Mouse (Mus musculus) thymus, postnatal 4 days (tissue): Measurements from ENCODE around the gene Klhl26.

Source experiments
- DNase-seq: peaks from one replicate; pipeline ENCODE4 v3.0.0; 2021

The Klhl26 gene

DNA sequence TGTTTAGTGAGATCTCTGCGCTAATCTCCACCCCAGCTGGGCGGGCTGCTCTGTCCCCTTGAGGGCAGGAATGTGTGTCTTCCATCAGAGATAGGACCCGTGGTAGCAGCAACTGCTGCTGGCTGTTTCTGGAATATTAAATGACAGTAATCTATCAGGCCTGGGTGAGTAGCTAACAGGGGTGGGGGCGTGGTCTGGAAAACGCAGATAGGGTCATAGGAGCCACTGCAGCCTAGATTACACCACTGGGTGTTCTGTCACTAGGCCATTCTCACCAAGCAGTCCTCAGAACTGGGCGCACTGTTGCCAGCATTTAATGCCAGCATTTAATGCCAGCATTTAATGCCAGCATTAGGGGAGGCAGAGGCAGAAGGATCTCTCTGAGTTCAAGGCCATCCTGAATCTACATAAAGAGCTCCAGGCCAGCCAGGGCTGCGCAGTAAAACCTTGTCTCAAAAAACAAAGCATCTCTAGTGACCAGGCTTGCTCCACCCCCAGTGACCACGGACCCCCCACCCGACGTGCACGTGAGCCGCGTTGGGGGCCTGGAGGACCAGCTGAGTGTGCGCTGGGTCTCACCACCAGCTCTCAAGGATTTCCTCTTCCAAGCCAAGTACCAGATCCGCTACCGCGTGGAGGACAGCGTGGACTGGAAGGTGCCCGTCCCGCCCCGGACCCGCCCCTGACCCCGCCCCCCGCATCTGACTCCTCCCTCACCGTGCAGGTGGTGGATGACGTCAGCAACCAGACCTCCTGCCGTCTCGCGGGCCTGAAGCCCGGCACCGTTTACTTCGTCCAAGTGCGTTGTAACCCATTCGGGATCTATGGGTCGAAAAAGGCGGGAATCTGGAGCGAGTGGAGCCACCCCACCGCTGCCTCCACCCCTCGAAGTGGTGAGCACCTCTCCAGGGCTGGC is 23.9 kb upstream of the Klhl26 start:
- DNase-seq, result peak; percentile 68

DNA sequence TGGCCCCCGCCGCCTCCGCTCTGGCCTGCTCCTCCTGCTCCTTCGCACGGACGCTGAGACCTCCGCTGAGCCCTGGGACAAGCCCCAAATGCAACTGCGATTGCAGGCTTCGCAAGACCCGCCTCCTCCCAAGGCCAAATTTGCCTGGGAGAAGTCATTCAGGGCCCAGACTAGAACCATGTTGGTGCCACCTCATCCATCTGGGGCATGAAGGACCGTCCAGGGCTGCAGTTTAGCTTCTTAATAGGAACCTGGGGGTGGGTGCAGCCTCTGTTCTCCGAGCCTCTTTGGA is 18.9 kb upstream of the Klhl26 start:
- no peak for DNase-seq

DNA sequence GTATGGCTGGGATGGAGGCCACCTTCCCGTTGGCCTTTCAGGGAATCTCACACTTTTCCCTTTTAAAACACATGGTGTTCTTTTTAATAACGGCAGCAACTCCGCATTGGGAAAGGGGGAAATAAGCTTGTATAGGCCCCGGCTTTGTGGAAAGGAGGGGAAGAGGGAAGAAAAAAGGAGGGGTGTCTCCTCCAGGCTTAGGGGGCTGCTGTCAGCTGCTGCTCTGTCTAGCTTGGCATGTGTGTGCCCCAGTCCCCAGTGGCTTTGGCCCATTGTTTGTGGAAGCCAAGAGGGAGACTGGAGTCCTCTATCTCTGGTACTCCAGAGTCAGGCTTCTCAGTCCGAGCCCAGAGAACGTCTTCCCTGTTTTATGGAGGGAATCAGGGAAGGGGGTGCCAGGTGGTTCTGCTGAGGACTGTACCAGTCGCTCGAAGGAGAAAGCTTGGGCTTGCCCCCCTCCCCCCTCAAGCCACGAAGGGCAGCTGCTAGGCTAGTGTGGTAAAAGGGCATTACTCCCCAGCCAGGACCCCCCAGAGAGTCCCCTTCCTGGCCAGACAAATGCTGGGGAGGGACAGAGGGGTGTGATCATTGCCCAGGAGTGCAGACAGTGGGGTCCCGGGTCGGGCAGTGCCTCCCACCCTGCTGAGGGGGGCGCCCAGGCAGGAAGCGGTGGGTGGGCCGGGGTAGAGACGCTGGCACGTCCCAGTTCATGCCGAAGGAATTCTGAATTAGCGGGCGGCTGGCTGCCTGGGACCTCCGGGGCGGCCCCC is 18.4 kb upstream of the Klhl26 start:
- no peak for DNase-seq

DNA sequence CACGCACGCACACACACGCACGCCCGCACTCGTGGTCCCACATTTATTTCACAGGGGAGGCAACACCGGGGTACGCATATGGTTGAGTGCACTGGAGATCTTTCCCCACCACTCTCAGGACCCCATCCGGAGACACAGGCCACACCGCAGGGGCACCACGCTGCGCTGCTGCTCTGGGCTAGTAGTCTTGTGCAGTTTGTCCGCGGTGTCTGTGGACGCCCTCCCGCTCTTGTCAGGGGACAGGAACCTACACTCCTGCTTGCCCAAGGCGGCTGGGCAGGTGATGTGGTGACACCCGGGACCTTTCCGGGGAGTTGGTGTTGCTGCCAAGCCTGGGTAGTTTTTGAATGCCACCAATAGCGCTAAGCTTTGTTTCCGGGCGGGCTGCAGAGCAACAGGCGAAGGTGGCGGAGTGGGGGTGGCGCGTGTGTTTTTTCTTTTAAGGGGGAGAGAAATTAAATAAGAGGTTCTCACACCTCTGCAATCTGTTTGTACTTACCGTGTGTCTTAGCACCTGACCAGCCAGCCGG is 17.7 kb upstream of the Klhl26 start:
- DNase-seq, result peak; percentile 41

DNA sequence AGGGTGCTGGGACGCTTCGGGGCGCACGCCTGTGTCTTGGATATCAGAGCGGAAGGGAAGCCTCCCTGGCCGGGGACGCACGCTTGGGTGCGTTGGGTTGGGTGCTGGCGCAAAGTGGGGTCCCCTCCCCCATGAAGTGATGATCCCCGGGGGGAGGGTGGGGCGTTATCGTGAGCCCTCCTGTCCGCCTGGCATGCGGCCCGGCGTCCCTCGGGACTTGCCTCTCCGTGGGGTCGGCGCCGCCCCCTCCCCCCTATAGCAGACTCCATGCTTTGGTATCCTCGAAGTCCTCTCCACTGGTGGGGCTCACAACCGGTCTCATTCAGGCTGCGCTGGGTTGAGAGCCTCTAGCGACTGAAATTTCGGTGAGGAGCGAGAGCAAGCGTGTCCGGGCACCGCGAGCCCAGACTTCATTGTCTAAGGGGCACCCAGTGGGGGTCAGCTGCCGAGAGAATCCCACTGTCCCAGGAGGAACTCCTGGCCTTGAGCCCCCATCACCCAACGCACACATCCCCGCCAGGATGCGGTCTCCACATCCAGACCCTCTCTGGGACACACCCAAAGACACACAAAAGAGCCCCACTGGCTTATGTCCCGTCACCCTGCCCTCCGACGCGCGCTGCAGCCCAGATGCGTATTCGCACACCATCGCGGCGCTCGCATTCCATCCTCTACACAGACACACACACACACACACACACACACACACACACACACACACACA is 17.1 kb upstream of the Klhl26 start:
- DNase-seq, result no peak

DNA sequence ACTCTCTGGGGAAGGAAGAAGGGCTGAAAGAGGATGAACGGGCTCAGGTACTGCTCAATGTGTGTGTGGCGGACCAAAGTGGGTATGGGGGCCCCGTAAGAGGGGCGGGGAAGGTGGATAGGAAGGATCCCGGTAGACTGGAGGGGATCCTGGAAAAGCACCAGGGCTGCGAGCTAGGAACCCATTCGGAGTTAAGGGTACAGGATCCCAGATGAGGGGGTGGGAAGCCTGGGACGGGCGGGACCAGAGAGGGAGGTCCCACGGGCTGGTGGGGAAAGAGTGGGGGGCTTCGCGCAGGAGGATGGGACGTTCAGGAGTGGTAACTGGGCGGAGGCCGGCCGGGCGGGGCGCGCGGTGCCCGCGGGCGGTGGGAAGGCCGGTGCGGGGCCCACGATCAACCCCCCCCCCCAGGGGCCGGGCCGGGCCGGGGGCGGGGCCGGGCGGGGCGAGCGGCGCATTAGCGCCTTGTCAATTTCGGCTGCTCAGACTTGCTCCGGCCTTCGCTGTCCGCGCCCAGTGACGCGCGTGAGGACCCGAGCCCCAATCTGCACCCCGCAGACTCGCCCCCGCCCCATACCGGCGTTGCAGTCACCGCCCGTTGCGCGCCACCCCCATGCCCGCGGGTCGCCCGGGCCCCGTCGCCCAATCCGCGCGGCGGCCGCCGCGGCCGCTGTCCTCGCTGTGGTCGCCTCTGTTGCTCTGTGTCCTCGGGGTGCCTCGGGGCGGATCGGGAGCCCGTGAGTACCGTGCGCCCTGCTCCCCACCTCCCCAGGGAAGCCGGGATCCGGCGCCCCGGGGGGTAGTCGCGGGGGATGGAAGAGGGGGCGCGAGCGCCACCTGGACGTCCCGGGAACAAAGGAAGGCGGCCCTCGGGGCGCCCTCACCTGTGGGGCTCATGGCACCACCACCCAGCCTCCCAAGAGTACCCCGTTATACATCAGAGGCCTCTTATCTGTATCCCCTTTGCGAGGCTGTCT is 16.2 kb upstream of the Klhl26 start, which contains the start of gene Crlf1:
Gene Crlf1 (plus strand): TSS at position 495 of the 977 bp plus-strand sequence.
- DNase-seq, result no peak

DNA sequence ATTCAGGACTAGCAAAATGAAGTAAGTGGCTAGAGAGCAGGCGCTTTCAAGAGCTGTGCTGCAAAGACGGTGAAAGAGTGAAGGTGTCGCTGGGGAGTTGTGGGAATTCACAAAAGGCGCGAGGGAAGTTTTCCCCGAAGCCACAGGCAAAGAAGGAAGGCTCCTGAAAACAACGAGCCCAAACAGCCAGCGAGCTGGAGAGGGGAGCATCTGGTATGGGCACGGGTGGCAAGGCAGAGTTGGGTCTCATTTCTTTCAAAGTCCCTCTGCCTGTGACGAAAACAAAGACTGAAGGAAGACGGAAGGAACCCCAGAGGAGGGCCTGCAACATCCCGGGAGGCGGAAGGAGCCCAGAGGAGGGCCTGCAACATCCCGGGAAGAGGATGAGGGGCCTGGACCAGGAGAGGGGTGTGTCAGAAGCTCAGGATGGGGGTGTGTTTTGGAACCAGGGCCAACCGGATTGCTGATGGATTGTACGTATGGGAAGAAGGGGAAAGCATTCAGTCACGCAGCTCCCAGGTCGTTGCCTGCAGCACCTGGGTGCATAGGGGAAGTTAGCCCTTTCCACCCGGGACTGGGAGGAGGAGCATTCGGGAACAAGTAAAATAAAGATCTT is 14.2 kb upstream of the Klhl26 start:
- DNase-seq, result no peak

DNA sequence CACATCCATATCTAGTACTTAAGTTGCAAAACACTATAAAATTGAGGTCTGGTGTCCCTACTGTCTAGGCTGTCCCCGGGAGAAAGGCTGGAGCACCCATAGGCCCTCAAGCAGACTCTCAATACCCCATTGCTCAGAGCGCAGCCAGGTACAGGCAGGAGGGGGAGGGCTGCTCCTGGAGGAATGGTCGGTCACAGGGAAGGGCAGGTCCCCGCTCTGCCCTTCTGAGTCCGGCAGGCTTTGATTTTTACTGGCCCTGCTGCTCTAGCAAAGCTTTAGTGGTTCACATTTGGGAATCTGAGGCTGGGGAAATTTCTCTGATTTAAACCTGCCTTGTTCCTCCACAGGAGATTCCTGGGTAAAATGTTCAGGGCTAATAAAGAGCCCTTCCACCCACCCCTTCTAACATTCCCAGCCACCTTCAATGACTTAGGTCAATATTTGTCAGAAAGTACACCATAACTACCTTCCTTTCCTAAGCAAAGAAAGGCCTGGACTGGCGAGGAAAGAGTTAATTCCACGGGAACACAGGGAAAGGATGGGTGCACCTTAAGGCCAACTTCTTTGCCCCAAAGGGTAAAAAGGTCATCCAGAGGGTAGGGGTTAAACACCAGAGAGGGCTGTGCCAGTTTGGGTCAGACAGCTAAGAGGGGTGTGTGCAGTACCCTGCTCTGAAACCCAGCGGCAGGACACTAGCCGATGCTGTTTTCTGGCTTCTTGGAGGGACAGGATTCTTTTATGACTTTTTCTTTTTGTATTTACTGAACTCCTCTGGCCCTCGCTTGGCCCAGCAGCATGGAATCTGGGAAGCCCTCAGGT is 13.5 kb upstream of the Klhl26 start:
- no peak for DNase-seq

DNA sequence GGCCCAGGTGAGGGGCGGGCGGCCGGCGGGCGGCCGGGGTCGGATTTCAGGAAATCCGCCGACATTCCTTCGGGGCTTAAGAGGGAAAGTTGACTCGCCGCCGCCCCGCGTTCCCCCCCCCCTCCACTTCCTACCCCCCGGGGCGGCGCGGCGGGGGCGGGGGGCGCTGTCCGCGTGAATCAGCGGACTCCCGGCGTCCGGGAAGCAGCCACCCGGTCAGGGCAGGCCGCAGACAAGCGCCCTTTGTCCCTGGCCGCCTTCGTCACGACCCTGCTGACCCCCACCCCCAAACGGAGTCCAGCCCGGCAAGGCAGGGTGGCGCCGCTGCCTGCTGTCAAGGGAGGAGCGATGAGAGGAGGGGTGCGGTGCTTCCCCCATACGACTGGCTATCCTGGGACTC is 12.8 kb upstream of the Klhl26 start:
- DNase-seq, result no peak

DNA sequence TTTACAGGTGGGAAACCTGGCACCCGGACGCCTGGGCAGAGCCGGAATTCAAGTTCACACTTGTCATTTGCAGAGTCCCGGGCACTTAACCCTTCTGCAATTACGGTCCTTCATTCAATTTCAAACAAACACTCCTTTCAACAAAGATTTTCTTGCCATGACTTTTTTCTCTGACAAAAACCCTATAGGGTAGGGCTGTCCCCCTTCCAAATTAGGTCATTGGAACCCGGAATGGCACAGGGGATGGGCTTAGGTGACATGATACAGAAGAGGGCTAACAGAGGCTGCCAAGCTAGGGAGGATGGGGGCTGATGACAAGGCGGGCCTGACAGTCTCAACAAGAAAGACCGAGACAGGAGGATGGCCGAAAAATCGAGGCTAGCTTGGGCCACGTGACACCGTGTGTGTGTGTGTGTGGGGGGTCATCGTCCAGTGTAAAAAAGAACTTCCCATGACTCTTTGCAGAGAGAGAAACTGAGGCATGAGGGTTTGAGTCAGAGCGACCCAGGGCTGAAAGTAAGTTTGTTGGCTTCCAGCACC is 12.2 kb upstream of the Klhl26 start:
- DNase-seq, result no peak

DNA sequence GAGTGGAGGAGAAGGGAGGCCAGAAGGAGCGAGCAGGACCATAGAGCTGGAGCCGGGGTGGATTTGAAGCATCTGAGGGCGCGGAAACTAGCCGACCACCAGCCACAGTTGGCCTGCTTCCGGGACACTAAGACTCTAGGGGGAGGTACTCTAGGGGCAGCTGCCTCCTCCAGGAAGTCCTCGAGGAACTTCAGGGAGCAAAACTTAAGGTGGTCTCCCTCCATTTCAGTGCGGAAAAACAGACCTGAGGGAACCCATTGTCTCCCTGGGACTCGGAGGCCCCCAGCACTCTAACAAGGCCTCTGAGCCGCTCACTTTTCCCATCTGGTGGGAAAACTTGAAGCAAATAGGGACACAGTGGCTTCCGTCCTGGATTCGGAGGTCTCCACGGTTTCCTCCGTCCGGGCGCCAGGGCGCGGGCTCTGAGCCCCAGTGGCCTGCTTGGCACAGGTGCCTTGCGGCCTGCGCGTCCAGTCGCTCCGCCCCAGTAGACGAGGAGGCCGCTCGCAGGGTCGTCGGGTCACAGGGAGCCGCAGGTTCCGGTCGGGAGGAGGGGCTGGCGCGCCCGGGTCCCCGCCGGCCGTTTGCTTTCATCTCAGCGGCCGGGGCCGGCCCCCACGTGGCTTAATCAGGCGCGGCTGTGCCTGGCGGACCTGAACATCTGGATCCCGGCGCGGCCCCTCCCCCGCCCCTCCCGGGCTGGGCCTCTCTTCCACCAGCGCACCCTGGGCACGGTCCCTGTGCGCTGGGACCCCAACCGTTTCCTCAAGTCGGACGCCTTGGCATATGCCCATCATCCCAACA is 11.4 kb upstream of the Klhl26 start:
- DNase-seq, result peak; percentile 44

DNA sequence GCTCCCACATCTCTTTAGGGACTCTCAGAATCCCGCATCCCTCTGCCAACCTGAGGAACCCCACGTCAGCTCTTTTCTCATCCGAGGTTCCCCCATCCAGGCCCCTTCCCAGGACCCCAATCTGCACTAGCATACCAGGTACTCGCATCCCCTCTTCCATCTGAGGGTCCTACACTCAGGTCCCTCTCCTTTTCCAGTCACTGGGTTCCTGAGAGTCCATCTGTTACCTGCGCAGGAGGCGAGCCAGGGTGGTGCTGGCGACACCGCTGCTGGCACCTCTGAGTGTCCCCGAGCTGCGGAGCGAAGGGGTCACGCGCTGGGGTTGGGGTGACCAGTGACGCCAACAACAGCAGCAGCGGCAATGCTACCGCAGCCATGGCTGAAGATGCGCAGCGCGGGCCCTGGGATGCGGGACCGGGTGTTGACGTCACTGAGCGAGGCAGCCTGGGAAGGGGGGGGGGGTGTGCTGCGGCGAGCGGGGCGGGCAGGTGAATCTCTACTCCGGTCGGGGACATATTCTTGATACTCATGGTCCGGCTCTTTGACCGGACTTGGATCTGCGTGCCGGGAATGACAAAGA is 10.3 kb upstream of the Klhl26 start, which contains the start of gene Tmem59l:
Gene Tmem59l (minus strand): TSS at position 418 of the 580 bp plus-strand sequence.
- no peak for DNase-seq

DNA sequence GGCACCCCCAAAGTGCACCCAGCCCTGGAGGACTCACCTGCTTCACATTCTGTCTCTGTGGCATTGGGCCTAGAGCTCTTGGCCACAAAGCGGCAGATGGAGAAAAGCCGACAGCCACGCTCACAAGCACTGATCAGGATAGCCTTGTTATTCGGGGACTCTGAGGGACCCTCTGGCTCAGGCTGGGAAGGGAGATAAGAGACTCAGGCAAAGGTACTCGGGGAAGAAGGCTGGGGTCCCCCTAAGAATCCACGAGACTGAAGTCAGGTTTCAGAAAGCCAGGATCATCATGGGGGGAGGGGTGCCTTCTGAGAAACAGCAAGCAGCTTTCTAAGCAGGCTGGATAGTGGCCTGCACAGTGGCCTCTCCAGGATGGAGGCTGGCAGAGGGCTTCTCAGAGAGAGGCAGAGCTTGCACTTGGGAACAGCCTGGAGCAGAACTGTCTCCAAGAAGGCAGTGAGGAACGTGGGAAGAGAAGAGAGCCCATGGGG is 9.5 kb upstream of the Klhl26 start:
- DNase-seq, result no peak

DNA sequence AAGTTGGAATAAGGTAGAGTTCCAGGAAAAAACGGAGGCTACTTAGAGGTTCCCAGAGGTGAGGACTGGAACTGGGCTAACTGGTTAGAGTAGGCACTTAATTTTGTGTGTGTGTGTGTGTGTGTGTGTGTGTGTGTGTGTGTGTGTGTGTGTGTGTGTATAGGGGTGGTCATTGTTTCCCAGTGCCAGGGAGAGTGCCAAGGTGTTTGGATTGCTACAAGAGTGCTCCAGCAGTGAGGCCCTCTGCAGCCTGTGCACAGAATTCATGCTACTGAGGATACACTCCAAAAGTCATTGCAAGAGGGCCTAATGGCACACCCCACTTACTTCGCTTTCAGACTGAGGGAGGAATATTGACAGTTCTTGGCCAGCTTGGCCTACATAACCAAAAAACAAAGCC is 6.2 kb upstream of the Klhl26 start:
- DNase-seq, result no peak

DNA sequence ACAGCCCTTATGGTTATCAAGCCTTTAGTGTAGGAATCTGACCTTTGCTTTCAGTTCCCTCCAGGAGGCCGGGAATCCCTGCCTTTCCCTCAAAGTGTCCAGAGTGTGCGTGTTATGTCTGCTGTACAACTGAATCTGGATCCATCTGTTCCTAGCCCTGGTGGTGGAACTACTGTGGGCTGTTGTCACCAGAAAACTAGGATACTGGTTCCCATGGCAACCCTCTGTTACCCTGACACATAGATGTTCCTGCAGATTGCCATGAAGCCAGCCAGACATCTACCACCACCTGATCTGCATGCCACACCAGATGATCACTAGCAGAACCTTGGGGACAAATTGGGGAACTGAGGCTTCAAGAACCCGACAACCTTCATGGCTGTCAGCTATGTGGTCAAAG is 5.1 kb upstream of the Klhl26 start:
- no peak for DNase-seq

DNA sequence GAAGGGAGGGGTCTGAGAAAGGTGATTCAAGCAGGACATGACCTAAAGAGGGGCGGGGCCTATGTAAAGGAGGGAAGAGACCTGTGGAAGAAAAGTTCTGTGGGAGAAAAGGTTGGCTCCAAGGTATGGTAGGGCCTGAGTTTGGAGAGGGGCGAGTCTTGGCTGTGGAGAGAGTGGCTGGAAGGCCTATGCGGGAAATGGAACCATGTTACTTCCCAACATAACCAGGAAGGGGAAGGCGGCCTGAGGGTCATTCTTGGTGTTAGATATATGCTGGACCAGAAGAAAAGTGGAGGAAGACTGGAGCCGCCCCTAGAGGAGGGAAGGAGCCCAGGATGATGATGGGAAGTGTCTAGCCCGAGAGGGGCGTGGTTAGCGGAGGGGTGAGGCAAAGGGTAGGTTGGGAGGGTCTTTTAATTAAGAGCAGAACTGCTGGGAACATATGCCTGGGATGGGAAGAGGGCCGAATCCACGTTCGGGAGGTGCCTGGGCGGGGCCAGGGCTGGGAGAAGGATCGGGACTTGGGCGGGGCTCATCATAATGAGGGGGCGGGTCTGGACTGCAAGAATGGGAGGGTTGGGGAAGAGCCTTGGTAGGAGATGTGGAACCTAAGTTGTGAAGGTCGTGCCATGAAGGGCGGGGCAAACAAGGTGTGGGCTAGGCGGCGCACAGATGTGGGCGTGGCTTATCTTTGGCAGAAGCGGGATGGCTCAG is 658 bp upstream of the Klhl26 start:
- DNase-seq, result peak; percentile 47

DNA sequence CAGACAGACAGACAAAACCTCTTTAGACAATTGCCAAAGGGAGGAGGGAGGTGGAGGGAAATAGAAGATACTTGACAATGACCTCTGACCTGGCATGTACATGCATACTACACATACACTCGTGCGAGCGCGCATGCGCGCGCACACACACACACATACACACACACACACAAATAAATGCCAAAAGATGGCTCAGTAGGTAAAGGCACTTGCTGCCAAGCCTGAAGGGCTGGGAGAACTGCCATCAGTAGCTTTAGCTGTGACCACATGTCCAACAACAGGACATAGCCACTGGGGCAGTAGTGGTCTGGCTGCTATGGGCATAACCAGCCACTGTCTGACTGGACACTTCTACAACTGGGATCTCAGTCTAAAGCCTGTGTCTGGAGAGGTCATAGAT is 4.9 kb downstream of the Klhl26 start:
- no peak for DNase-seq

DNA sequence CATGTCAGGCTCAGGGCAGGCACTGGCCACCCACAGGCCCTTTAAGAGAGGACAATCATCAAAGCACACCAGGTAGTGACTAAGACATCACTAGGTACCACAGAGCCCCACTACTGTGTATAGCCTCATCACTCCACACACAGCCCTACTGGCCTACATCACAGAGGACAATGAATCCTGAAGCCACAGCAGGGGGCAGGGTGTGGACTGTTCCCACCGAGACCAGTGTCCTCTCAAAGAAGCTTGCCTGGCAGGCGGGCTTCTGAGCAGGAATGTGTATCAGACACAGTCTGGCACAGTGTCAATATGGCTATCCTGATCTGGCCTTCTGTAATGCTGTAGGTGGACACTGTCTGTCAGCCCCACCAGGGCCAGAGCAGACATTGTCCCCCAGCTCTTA is 6.8 kb downstream of the Klhl26 start:
- no peak for DNase-seq
